Mouse (Mus musculus): ENCODE measurements around the gene Skap2.

GRCm38 (mm10) chr6:51886902-51887431 lies 125.4 kb downstream of the Skap2 start:
- TF ChIP-seq POLR2A (IDR thresholded peaks at IDR 0.05; ENCODE audit: borderline replicate concordance, low read depth, low read length) = no peak
- TF ChIP-seq CTCF (IDR thresholded peaks at IDR 0.05; ENCODE audit: low read depth, low read length) = no peak

All from bone marrow macrophage, adult 2 months (primary cell).